11 mouse cellular contexts compared by ENCODE assay signal in the genomic region with DNA sequence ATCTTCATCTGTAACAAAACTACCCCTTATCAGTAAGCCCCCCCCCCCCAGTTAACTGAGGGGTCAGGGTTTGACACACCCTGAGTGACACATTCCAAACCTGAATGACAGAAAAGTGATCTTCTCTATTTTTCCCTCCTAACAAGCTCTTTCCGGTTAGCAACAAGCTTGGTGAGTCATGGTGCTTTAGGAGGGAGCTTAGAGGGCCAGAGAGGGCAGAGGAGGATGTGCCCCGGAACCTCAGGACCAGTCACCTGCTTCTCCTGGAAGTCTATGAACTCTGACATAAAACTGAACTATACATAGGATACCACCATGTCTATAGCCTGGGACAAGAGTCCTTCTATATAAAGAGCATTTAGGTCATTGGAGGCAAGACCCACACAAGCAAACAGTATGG. TPM values are rescaled to one million over a fixed set of nuclear protein-coding genes. Genes with fewer than 3 reads are reported as not detected.
A peak's percentile ranks its signal among the peaks of the same experiment; 100 is the strongest.
DNase-seq lines count a peak whose midpoint lies in the region; ATAC-seq lines count a peak whose summit lies in the region.
"Had no signal": no experiment of that assay in that cellular context is flagged by ENCODE, and none has a peak within 500 bp of the region (broad histone marks: within the 10 kb centered on the region; RNA-seq: fewer than 3 reads in every experiment).

No protein-coding gene starts in this region.

- DNase-seq in heart, postnatal 36 days: no peak
- no peak for DNase-seq in liver
- DNase-seq in intestine, embryonic 14.5 days (ENCODE audit: low spot score): no peak
- DNase-seq in cerebellum, adult 8-10 months: no peak
- DNase-seq: embryo, embryonic 11 days; forebrain, postnatal 0 days; heart, postnatal 4 days had no signal

- H3K9ac ChIP-seq in heart, embryonic 15.5 days: no peak overlapping the region
- no peak overlapping the region for H3K9ac ChIP-seq in liver, embryonic 12.5 days
- H3K9ac ChIP-seq in intestine, embryonic 14.5 days (ENCODE audit: low read length): no peak overlapping the region
- H3K9ac ChIP-seq in stomach, embryonic 14.5 days (replicated peaks; ENCODE audit: low read depth, low read length): no peak overlapping the region
- H3K9ac ChIP-seq: forebrain, postnatal 0 days had no signal

- no peak overlapping the region for H3K4me2 ChIP-seq in heart, embryonic 15.5 days
- no peak overlapping the region for H3K4me2 ChIP-seq in liver, embryonic 12.5 days
- no peak overlapping the region for H3K4me2 ChIP-seq in intestine, embryonic 14.5 days (ENCODE audit: low read length)
- H3K4me2 ChIP-seq in stomach, embryonic 14.5 days (replicated peaks; ENCODE audit: low read depth, low read length): no peak overlapping the region

- peak overlapping the region; percentile 75 for H3K27ac ChIP-seq in heart, embryonic 15.5 days
- H3K27ac ChIP-seq in liver, embryonic 12.5 days: peak overlapping the region; percentile 46
- H3K27ac ChIP-seq in intestine, embryonic 14.5 days (ENCODE audit: low read depth): peak overlapping the region; percentile 61
- peak overlapping the region; percentile 78 for H3K27ac ChIP-seq in stomach, embryonic 14.5 days (ENCODE audit: low read length)

- ATAC-seq in heart, embryonic 15.5 days (replicated peaks; ENCODE audit: insufficient number of reproducible peaks, insufficient read depth, low FRiP score, low read depth): no peak
- no peak for ATAC-seq in liver, embryonic 12.5 days
- no peak for ATAC-seq in intestine, embryonic 14.5 days (replicated peaks; ENCODE audit: low FRiP score, low TSS enrichment, low read depth)
- no peak for ATAC-seq in stomach, embryonic 14.5 days (ENCODE audit: insufficient number of reproducible peaks, insufficient read depth, low FRiP score, low read depth)
- ATAC-seq: forebrain, postnatal 0 days had no signal

- H3K9me3 ChIP-seq in heart, embryonic 15.5 days (replicated peaks): no peaks in the 10 kb centered on the region
- H3K9me3 ChIP-seq in liver, embryonic 12.5 days (replicated peaks): 0 out of 2 replicates have a peak, but pooled peaks cover 4% of the 10 kb centered on the region
- H3K9me3 ChIP-seq in intestine, embryonic 14.5 days (ENCODE audit: control insufficient read depth, low read length): no peaks in the 10 kb centered on the region
- H3K9me3 ChIP-seq in stomach, embryonic 14.5 days (ENCODE audit: control insufficient read depth, low read depth, low read length): no peaks in the 10 kb centered on the region

- WGBS in heart, embryonic 15.5 days: 73% methylated on average over 2 of the region's 2 CpGs
- WGBS in liver, embryonic 12.5 days (ENCODE audit: insufficient replicate concordance): 70% methylated on average over 2 of the region's 2 CpGs
- 63% methylated on average over 2 of the region's 2 CpGs for WGBS in intestine, embryonic 14.5 days
- WGBS in stomach, embryonic 14.5 days: 72% methylated on average over 2 of the region's 2 CpGs

- intact Hi-C loops in heart, postnatal 36 days (cut with DNase I): loop anchor here (5.0 kb wide), 2 partner anchors 34 to 104 kb away; no protein-coding TSS in a partner anchor

- H3K4me3 ChIP-seq in heart, embryonic 15.5 days: no peak overlapping the region
- H3K4me3 ChIP-seq in liver, embryonic 12.5 days: no peak overlapping the region
- H3K4me3 ChIP-seq in intestine, embryonic 14.5 days (ENCODE audit: low read depth, low read length): no peak overlapping the region
- no peak overlapping the region for H3K4me3 ChIP-seq in stomach, embryonic 14.5 days (ENCODE audit: low read depth, low read length)
- H3K4me3 ChIP-seq: myocyte had no signal

- no peaks in the 10 kb centered on the region for H3K27me3 ChIP-seq in heart, embryonic 15.5 days
- no peaks in the 10 kb centered on the region for H3K27me3 ChIP-seq in liver, embryonic 12.5 days (replicated peaks)
- H3K27me3 ChIP-seq in intestine, embryonic 14.5 days (replicated peaks; ENCODE audit: control insufficient read depth, insufficient read depth, low read length): no peaks in the 10 kb centered on the region
- no peaks in the 10 kb centered on the region for H3K27me3 ChIP-seq in stomach, embryonic 14.5 days (ENCODE audit: control insufficient read depth, insufficient read depth, low read length)

- H3K4me1 ChIP-seq in heart, embryonic 15.5 days (replicated peaks): peaks cover 51% of the 10 kb centered on the region
- peaks cover 62% of the 10 kb centered on the region for H3K4me1 ChIP-seq in liver, embryonic 12.5 days
- peaks cover 48% of the 10 kb centered on the region for H3K4me1 ChIP-seq in intestine, embryonic 14.5 days (replicated peaks; ENCODE audit: control insufficient read depth, insufficient read depth, low read length)
- peaks cover 38% of the 10 kb centered on the region for H3K4me1 ChIP-seq in stomach, embryonic 14.5 days (ENCODE audit: control insufficient read depth, insufficient read depth, low read length)

- H3K36me3 ChIP-seq in heart, embryonic 15.5 days: no peaks in the 10 kb centered on the region
- H3K36me3 ChIP-seq in liver, embryonic 12.5 days: peaks cover 4% of the 10 kb centered on the region; the same call in 1 of the 2 replicates
- no peaks in the 10 kb centered on the region for H3K36me3 ChIP-seq in intestine, embryonic 14.5 days (ENCODE audit: control insufficient read depth, insufficient read depth, low read length)
- no peaks in the 10 kb centered on the region for H3K36me3 ChIP-seq in stomach, embryonic 14.5 days (ENCODE audit: control insufficient read depth, insufficient read depth, low read length)

RNA-seq across cellular contexts. Expression of a gene that starts 44.6 kb away (rescaled TPM):
- polyA plus RNA-seq in heart, embryonic 15.5 days (2015; fragmentation: Nextera tagmentation; extraction: Ambion mirVana): 30.0 and 37.8 TPM in 2 replicates
- 100 to 1,000 TPM; 101 to 113 TPM for total RNA-seq in heart, postnatal 36 days (2021)
- polyA plus RNA-seq in liver, embryonic 12.5 days (2016; fragmentation: Nextera tagmentation; extraction: Ambion mirVana): 8.7 and 9.6 TPM in 2 replicates
- 16.3 and 19.4 TPM in 2 replicates for polyA plus RNA-seq in intestine, embryonic 14.5 days (2014; fragmentation: Nextera tagmentation; extraction: Ambion mirVana)
- polyA plus RNA-seq in stomach, embryonic 14.5 days (2014; fragmentation: Nextera tagmentation; extraction: Ambion mirVana): 22.2 and 22.7 TPM in 2 replicates

RNA-seq across cellular contexts. Expression of a gene that starts 45.1 kb away (rescaled TPM):
- 2.9 and 3.1 TPM in 2 replicates for polyA plus RNA-seq in heart, embryonic 15.5 days (2015; fragmentation: Nextera tagmentation; extraction: Ambion mirVana)
- total RNA-seq in heart, postnatal 36 days (2021): 1 to 10 TPM; 2.4 to 2.5 TPM
- polyA plus RNA-seq in liver, embryonic 12.5 days (2016; fragmentation: Nextera tagmentation; extraction: Ambion mirVana): 0.49 and 0.53 TPM in 2 replicates
- 1.6 and 1.8 TPM in 2 replicates for polyA plus RNA-seq in intestine, embryonic 14.5 days (2014; fragmentation: Nextera tagmentation; extraction: Ambion mirVana)
- polyA plus RNA-seq in stomach, embryonic 14.5 days (2014; fragmentation: Nextera tagmentation; extraction: Ambion mirVana): 0.98 and 1.8 TPM in 2 replicates
